Mouse (Mus musculus) Muller cell, postnatal 12 days (primary cell): ENCODE measurements at regions not wholly inside any gene's neighbourhood (a gene's known extent, or its start where the extent isn't known, plus 50 kb on each side); places are given as distances from the start of the nearest gene placed in this dataset.

Experiments
- DNase-seq: peaks from one replicate; pipeline ENCODE4 v3.0.0-alpha.2; 2015; ENCODE audit errors: inconsistent ontology term

GRCm38 (mm10) chr10:87432306-87432705 is 61.2 kb downstream of the Ascl1 start:
- peak; percentile 69 for DNase-seq

- no peak for DNase-seq
These were observed 73.5 kb downstream of the Ascl1 start for GRCm38 (mm10) chr10:87419940-87420385.

- no peak for DNase-seq
These were observed 74.1 kb downstream of the Ascl1 start for GRCm38 (mm10) chr10:87419245-87419939.

GRCm38 (mm10) chr10:87394296-87394921 is 99.1 kb downstream of the Ascl1 start:
- DNase-seq = no peak

GRCm38 (mm10) chr10:87389148-87389547 is 104.3 kb downstream of the Ascl1 start:
- peak; percentile 66 for DNase-seq

- peak; percentile 8 for DNase-seq
These were observed 108.2 kb downstream of the Ascl1 start for GRCm38 (mm10) chr10:87385276-87385675.

GRCm38 (mm10) chr10:87384606-87385206 is 108.8 kb downstream of the Ascl1 start:
- peak; percentile 98 for DNase-seq

GRCm38 (mm10) chr10:87351400-87352172 is 141.9 kb downstream of the Ascl1 start:
- no peak for DNase-seq

- DNase-seq = no peak
These were observed 142.4 kb downstream of the Ascl1 start for GRCm38 (mm10) chr10:87351079-87351399.

GRCm38 (mm10) chr10:87335176-87335575 is 158.3 kb downstream of the Ascl1 start:
- no peak for DNase-seq

- peak; percentile 0 for DNase-seq
These were observed 160.1 kb downstream of the Ascl1 start for GRCm38 (mm10) chr10:87333311-87333710.

GRCm38 (mm10) chr10:87329471-87329870 is 164.0 kb downstream of the Ascl1 start:
- no peak for DNase-seq

- no peak for DNase-seq
These were observed 167.7 kb downstream of the Ascl1 start for GRCm38 (mm10) chr10:87325769-87326168.

- DNase-seq = no peak
These were observed 168.3 kb downstream of the Ascl1 start for GRCm38 (mm10) chr10:87325143-87325542.

GRCm38 (mm10) chr10:87309601-87310062 is 183.8 kb downstream of the Ascl1 start:
- no peak for DNase-seq

- no peak for DNase-seq
These were observed 184.6 kb downstream of the Ascl1 start for GRCm38 (mm10) chr10:87308815-87309396.

- no peak for DNase-seq
These were observed 196.3 kb downstream of the Ascl1 start for GRCm38 (mm10) chr10:87297166-87297565.

GRCm38 (mm10) chr10:87293317-87293716 is 200.1 kb downstream of the Ascl1 start:
- peak; percentile 27 for DNase-seq

- no peak for DNase-seq
These were observed 206.6 kb downstream of the Ascl1 start for GRCm38 (mm10) chr10:87286831-87287230.

GRCm38 (mm10) chr10:87284296-87284695 is 209.2 kb downstream of the Ascl1 start:
- no peak for DNase-seq
